14 mouse cellular contexts compared by ENCODE assay signal in genomic region chr14:122323838-122324458, GRCm38 (mm10).
"Had no signal": no experiment of that assay in that cellular context is flagged by ENCODE, and none has a peak within 500 bp of the region (broad histone marks: within the 10 kb centered on the region; RNA-seq: fewer than 3 reads in every experiment).

No protein-coding gene starts in this region.

- DNase-seq: lung, embryonic 14.5 days; lung, postnatal 10 days; lung, postnatal 4 days; midbrain, embryonic 14.5 days; right cerebral cortex, adult 18-20 months; right cerebral cortex, postnatal 4 days; spleen, adult 18-20 months; thymus, adult 18-20 months; thymus, postnatal 14 days had no signal

- H3K4me2 ChIP-seq: limb, embryonic 15.5 days; liver, embryonic 12.5 days; lung, embryonic 14.5 days; neural tube, embryonic 15.5 days had no signal

- H3K9ac ChIP-seq: limb, embryonic 15.5 days; liver, embryonic 12.5 days; lung, embryonic 14.5 days; neural tube, embryonic 15.5 days had no signal

- ATAC-seq: liver, embryonic 12.5 days had no signal

- H3K27me3 ChIP-seq: limb, embryonic 15.5 days; liver, embryonic 12.5 days; neural tube, embryonic 15.5 days had no signal

- H3K36me3 ChIP-seq: limb, embryonic 15.5 days; liver, embryonic 12.5 days; midbrain, embryonic 10.5 days; neural tube, embryonic 15.5 days had no signal

- H3K4me1 ChIP-seq: limb, embryonic 15.5 days; liver, embryonic 12.5 days; neural tube, embryonic 15.5 days had no signal

- H3K4me3 ChIP-seq: left cerebral cortex, adult 2 months; limb, embryonic 15.5 days; liver, embryonic 12.5 days; midbrain, embryonic 10.5 days; neural tube, embryonic 15.5 days had no signal

- H3K9me3 ChIP-seq: limb, embryonic 15.5 days; liver, embryonic 12.5 days; midbrain, embryonic 10.5 days; neural tube, embryonic 15.5 days had no signal

- H3K27ac ChIP-seq: left cerebral cortex, adult 2 months; limb, embryonic 15.5 days; liver, embryonic 12.5 days; midbrain, embryonic 10.5 days; neural tube, embryonic 15.5 days had no signal
